Mouse (Mus musculus) liver, embryonic 14.5 days (tissue): ENCODE results near the gene Nfkbia.

Source experiments
- CTCF ChIP-seq: IDR thresholded peaks from 2 replicates; pipeline ENCODE4 v1.5.1; 2016; ENCODE audit warnings: antibody characterized with exemption, low read depth, control low read depth
- EP300 ChIP-seq: IDR thresholded peaks from 2 replicates; pipeline ENCODE4 v1.6.1; 2016; ENCODE audit warnings: antibody characterized with exemption, low read depth

- no peak for TF ChIP-seq CTCF
- TF ChIP-seq EP300, result no peak
These were observed 48.4 kb downstream of the Nfkbia start for GRCm38 (mm10) chr12:55444031-55444451.
